ENCODE assay signal across 9 mouse cellular contexts in genomic region chr8:85452328-85452727, GRCm38 (mm10). TPM values are rescaled to one million over a fixed set of nuclear protein-coding genes. Genes with fewer than 3 reads are reported as not detected.
DNase-seq lines count a peak whose midpoint lies in the region; ATAC-seq and TF ChIP-seq lines count a peak whose summit lies in the region.
"Had no signal": no experiment of that assay in that cellular context is flagged by ENCODE, and none has a peak within 500 bp of the region (broad histone marks: within the 10 kb centered on the region; RNA-seq: fewer than 3 reads in every experiment).

No protein-coding gene starts in this region.

- H3K4me2 ChIP-seq in lung, postnatal 0 days (replicated peaks; ENCODE audit: low read depth, low read length): peak overlapping the region; percentile 42

- TF ChIP-seq CTCF in lung, postnatal 0 days (IDR thresholded peaks at IDR 0.05): no peak

- no peak for TF ChIP-seq EP300 in lung, postnatal 0 days (IDR thresholded peaks at IDR 0.05)

- H3K27ac ChIP-seq in lung, postnatal 0 days (ENCODE audit: low read length): no peak overlapping the region
- no peak overlapping the region for H3K27ac ChIP-seq in limb, embryonic 10.5 days

- no peak overlapping the region for H3K9ac ChIP-seq in lung, postnatal 0 days (replicated peaks; ENCODE audit: low read depth)

- 15% methylated on average over 14 of the region's 14 CpGs for WGBS in lung, postnatal 0 days
- WGBS in limb, embryonic 10.5 days: 23% methylated on average over 14 of the region's 14 CpGs

- no peaks in the 10 kb centered on the region for H3K4me1 ChIP-seq in lung, postnatal 0 days (ENCODE audit: insufficient read depth, low read depth, low read length)
- peaks cover 22% of the 10 kb centered on the region for H3K4me1 ChIP-seq in limb, embryonic 10.5 days

- DNase-seq in adrenal gland, postnatal 14 days: peak; percentile 25
- no peak for DNase-seq in adrenal gland, adult 18-20 months (ENCODE audit: low spot score in 2 of 2)
- peak; percentile 21 for DNase-seq in lung, postnatal 0 days (ENCODE audit: low spot score)
- no peak for DNase-seq in lung, postnatal 10 days
- DNase-seq in limb, embryonic 10.5 days (ENCODE audit: low spot score): peak; percentile 45
- peak; percentile 7 for DNase-seq in retina, embryonic 14.5 days (ENCODE audit: low spot score)
- no peak for DNase-seq in urinary bladder, postnatal 25 days (ENCODE audit: low spot score)
- no peak for DNase-seq in T-cell, adult 2 months (ENCODE audit: low spot score)

- H3K4me3 ChIP-seq in lung, postnatal 0 days (ENCODE audit: low read depth, low read length): peak overlapping the region; percentile 3; the same call in 1 of the 2 replicates
- peak overlapping the region; percentile 31 for H3K4me3 ChIP-seq in limb, embryonic 10.5 days
- H3K4me3 ChIP-seq: erythroblast, embryonic 14.5 days had no signal

- no peaks in the 10 kb centered on the region for H3K9me3 ChIP-seq in lung, postnatal 0 days (ENCODE audit: low read length)
- no peaks in the 10 kb centered on the region for H3K9me3 ChIP-seq in limb, embryonic 10.5 days (replicated peaks)

- ATAC-seq in lung, postnatal 0 days: 0 out of 2 replicates have a peak, but pooled peaks have one; percentile 40

- H3K36me3 ChIP-seq in lung, postnatal 0 days (ENCODE audit: insufficient read depth, low read length): no peaks in the 10 kb centered on the region
- H3K36me3 ChIP-seq in limb, embryonic 10.5 days: no peaks in the 10 kb centered on the region

- H3K27me3 ChIP-seq in lung, postnatal 0 days (replicated peaks; ENCODE audit: insufficient read depth, low read length): no peaks in the 10 kb centered on the region
- no peaks in the 10 kb centered on the region for H3K27me3 ChIP-seq in limb, embryonic 10.5 days (ENCODE audit: low read depth, poor library complexity, severe bottlenecking)

RNA-seq across cellular contexts. Expression of gene 4921524J17Rik, which starts 19.7 kb away (rescaled TPM):
- total RNA-seq in adrenal gland, postnatal 14 days (2021): 35.9 and 38.1 TPM in 2 replicates
- 10 to 100 TPM; 16.8 to 34.1 TPM for total RNA-seq in adrenal gland, adult 18-20 months (2021)
- 41.9 and 42.4 TPM in 2 replicates for polyA plus RNA-seq in lung, postnatal 0 days (2015; fragmentation: Nextera tagmentation; extraction: Ambion mirVana)
- polyA plus RNA-seq in limb, embryonic 10.5 days (2016; fragmentation: Nextera tagmentation; extraction: Ambion mirVana): 41.4 and 44.1 TPM in 2 replicates

RNA-seq across cellular contexts. Expression of gene Gpt2, which starts 40.0 kb away (rescaled TPM):
- 91.9 and 135 TPM in 2 replicates for total RNA-seq in adrenal gland, postnatal 14 days (2021)
- 100 to 1,000 TPM in 1 of 2 experiments, 10 to 100 TPM in 1; 74.5 to 255 TPM for total RNA-seq in adrenal gland, adult 18-20 months (2021)
- polyA plus RNA-seq in lung, postnatal 0 days (2015; fragmentation: Nextera tagmentation; extraction: Ambion mirVana): 4.6 and 6.7 TPM in 2 replicates
- polyA plus RNA-seq in limb, embryonic 10.5 days (2016; fragmentation: Nextera tagmentation; extraction: Ambion mirVana): 63.7 and 65.8 TPM in 2 replicates
- polyA plus RNA-seq: erythroblast, embryonic 14.5 days had no signal

Comparison
In these comparisons a context has a peak if more than half of its experiments do, and no peak if none do; other contexts are left out.
1. DNase-seq: peak in adrenal gland, postnatal 14 days (single experiment), lung, postnatal 0 days (single experiment), limb, embryonic 10.5 days (single experiment) and retina, embryonic 14.5 days (single experiment); none in adrenal gland, adult 18-20 months (0 of 2), lung, postnatal 10 days (single experiment), urinary bladder, postnatal 25 days (single experiment) and T-cell, adult 2 months (single experiment).